Mouse (Mus musculus): ENCODE data around the gene Zfp62. TPM values are rescaled to one million over a fixed set of nuclear protein-coding genes. Genes with fewer than 3 reads are reported as not detected.
"Not testable (repeated sequence)": the region's sequence is repeated elsewhere in the genome, so short reads cannot be mapped to it uniquely, and the experiment has no call there.

The Zfp62 gene
- total RNA-seq, 1 experiment: 25.2 TPM

- TF ChIP-seq ZC3H11A (IDR thresholded peaks at IDR 0.05; ENCODE audit: borderline replicate concordance, low read depth, low read length): no peak
- no peak for TF ChIP-seq ZNF384 (IDR thresholded peaks at IDR 0.05; ENCODE audit: low read depth, low read length)
- TF ChIP-seq CHD2 (IDR thresholded peaks at IDR 0.05; ENCODE audit: low read depth, low read length): no peak
- no peak for TF ChIP-seq MAFK (IDR thresholded peaks at IDR 0.05; ENCODE audit: insufficient read depth, low read depth, low read length)
- TF ChIP-seq HCFC1 (IDR thresholded peaks at IDR 0.05; ENCODE audit: borderline replicate concordance, insufficient read depth, low read length): no peak
- H3K27ac ChIP-seq (ENCODE audit: insufficient read depth, low read depth, low read length, poor library complexity, severe bottlenecking): no peak within 1 kb of the TSS
- no peaks in the 10 kb centered on the region for H3K36me3 ChIP-seq (ENCODE audit: control insufficient read depth, insufficient read depth, low read length, poor library complexity, severe bottlenecking)
- no peak for DNase-seq (ENCODE audit: low read depth, low spot score)
- in situ Hi-C loops (cut with MboI; ENCODE audit: low sequenced_read_pairs in 2 of 2, unreplicated experiment in 2 of 2): loop anchor here in 1 of 2 experiments (5.0 kb wide), 1 partner anchor 80 kb away; no protein-coding TSS in a partner anchor
- H3K9me3 ChIP-seq (ENCODE audit: control insufficient read depth, insufficient read depth, low read depth, low read length): no peaks in the 10 kb centered on the region
- 0 out of 4 replicates have a peak within 1 kb of the TSS, but pooled peaks of 1 of the 2 experiments have one; percentile 13 for H3K4me3 ChIP-seq (ENCODE audit: insufficient read depth in 1 of 2, low read depth in 1 of 2, low read length in 2 of 2, poor library complexity in 1 of 2, severe bottlenecking in 1 of 2)
- no peak within 1 kb of the TSS for H3K9ac ChIP-seq (ENCODE audit: insufficient read depth, low read depth, low read length, poor library complexity, severe bottlenecking)
- no peaks in the 10 kb centered on the region for H3K4me1 ChIP-seq (ENCODE audit: control insufficient read depth in 2 of 2, insufficient read depth in 2 of 2, low read length in 2 of 2, poor library complexity in 1 of 2)
Observed at GRCm38 (mm10) chr11:49186955-49187488, 16.1 kb upstream of the Zfp62 start, which contains the start of gene Btnl9. TSS of gene Btnl9 (minus strand) at chr11:49187159.

- H3K9me3 ChIP-seq (ENCODE audit: control insufficient read depth, insufficient read depth, low read depth, low read length): no peaks in the 10 kb centered on the region
- H3K4me3 ChIP-seq (ENCODE audit: insufficient read depth in 1 of 2, low read depth in 1 of 2, low read length in 2 of 2, poor library complexity in 1 of 2, severe bottlenecking in 1 of 2): 0 out of 4 replicates have a peak overlapping the region, but pooled peaks of 1 of the 2 experiments have one; percentile 13
- DNase-seq (ENCODE audit: low read depth, low spot score): no peak
- H3K4me1 ChIP-seq (ENCODE audit: control insufficient read depth in 2 of 2, insufficient read depth in 2 of 2, low read length in 2 of 2, poor library complexity in 1 of 2): no peaks in the 10 kb centered on the region
- H3K36me3 ChIP-seq (ENCODE audit: control insufficient read depth, insufficient read depth, low read length, poor library complexity, severe bottlenecking): no peaks in the 10 kb centered on the region
- no peak overlapping the region for H3K27ac ChIP-seq (ENCODE audit: insufficient read depth, low read depth, low read length, poor library complexity, severe bottlenecking)
- TF ChIP-seq MAFK (IDR thresholded peaks at IDR 0.05; ENCODE audit: insufficient read depth, low read depth, low read length): no peak
- TF ChIP-seq CHD2 (IDR thresholded peaks at IDR 0.05; ENCODE audit: low read depth, low read length): no peak
- TF ChIP-seq HCFC1 (IDR thresholded peaks at IDR 0.05; ENCODE audit: borderline replicate concordance, insufficient read depth, low read length): no peak
- TF ChIP-seq ZNF384 (IDR thresholded peaks at IDR 0.05; ENCODE audit: low read depth, low read length): no peak
- TF ChIP-seq ZC3H11A (IDR thresholded peaks at IDR 0.05; ENCODE audit: borderline replicate concordance, low read depth, low read length): no peak
- in situ Hi-C loops (cut with MboI; ENCODE audit: low sequenced_read_pairs in 2 of 2, unreplicated experiment in 2 of 2): loop anchor here in 1 of 2 experiments (5.0 kb wide), 1 partner anchor 80 kb away; no protein-coding TSS in a partner anchor
- no peak overlapping the region for H3K9ac ChIP-seq (ENCODE audit: insufficient read depth, low read depth, low read length, poor library complexity, severe bottlenecking)
Observed at GRCm38 (mm10) chr11:49187701-49188100, 15.4 kb upstream of the Zfp62 start.

DNA sequence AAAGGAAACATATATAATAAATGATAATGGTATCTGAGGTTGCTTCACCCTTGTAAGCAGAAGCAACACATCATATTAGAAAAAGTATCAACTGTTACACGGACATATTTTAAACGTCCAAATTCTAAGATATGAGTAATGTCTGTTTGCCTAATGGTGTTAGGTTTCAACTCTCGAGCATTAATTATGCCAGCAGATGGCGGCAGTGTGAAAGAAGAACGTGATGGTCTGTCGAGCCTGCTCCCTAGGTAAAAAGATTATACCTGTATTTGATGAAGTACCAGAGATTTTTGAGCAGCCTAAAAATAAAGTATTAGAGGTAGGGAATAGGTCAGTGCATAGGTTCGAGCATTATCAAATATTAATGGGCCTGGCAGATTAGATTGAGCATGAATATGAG is 13.4 kb upstream of the Zfp62 start:
- Histone ChIP-seq H3K4me1 (ENCODE audit: control insufficient read depth in 2 of 2, insufficient read depth in 2 of 2, low read length in 2 of 2, poor library complexity in 1 of 2) (no peaks in the 10 kb centered on the region), H3K9ac (ENCODE audit: insufficient read depth, low read depth, low read length, poor library complexity, severe bottlenecking) (no peak overlapping the region), H3K27ac (ENCODE audit: insufficient read depth, low read depth, low read length, poor library complexity, severe bottlenecking) (no peak overlapping the region), H3K9me3 (ENCODE audit: control insufficient read depth, insufficient read depth, low read depth, low read length) (no peaks in the 10 kb centered on the region), H3K36me3 (ENCODE audit: control insufficient read depth, insufficient read depth, low read length, poor library complexity, severe bottlenecking) (no peaks in the 10 kb centered on the region), H3K4me3 (ENCODE audit: insufficient read depth in 1 of 2, low read depth in 1 of 2, low read length in 2 of 2, poor library complexity in 1 of 2, severe bottlenecking in 1 of 2) (no peak overlapping the region)
- TF ChIP-seq ZC3H11A (IDR thresholded peaks at IDR 0.05; ENCODE audit: borderline replicate concordance, low read depth, low read length) (0 out of 2 replicates have a peak, but pooled peaks have one; percentile 32), HCFC1 (IDR thresholded peaks at IDR 0.05; ENCODE audit: borderline replicate concordance, insufficient read depth, low read length) (no peak)
- in situ Hi-C loops (cut with MboI; ENCODE audit: low sequenced_read_pairs in 2 of 2, unreplicated experiment in 2 of 2): loop anchor here in 1 of 2 experiments (5.0 kb wide), 1 partner anchor 78 kb away; no protein-coding TSS in a partner anchor
- no peak for DNase-seq (ENCODE audit: low read depth, low spot score)

- TF ChIP-seq CHD2 (IDR thresholded peaks at IDR 0.05; ENCODE audit: low read depth, low read length): no peak
- TF ChIP-seq HCFC1 (IDR thresholded peaks at IDR 0.05; ENCODE audit: borderline replicate concordance, insufficient read depth, low read length): no peak
- no peak for TF ChIP-seq MAFK (IDR thresholded peaks at IDR 0.05; ENCODE audit: insufficient read depth, low read depth, low read length)
- TF ChIP-seq ZNF384 (IDR thresholded peaks at IDR 0.05; ENCODE audit: low read depth, low read length): no peak
- no peak for TF ChIP-seq ZC3H11A (IDR thresholded peaks at IDR 0.05; ENCODE audit: borderline replicate concordance, low read depth, low read length)
- in situ Hi-C loops (cut with MboI; ENCODE audit: low sequenced_read_pairs in 2 of 2, unreplicated experiment in 2 of 2): no loop called here
- H3K9ac ChIP-seq (ENCODE audit: insufficient read depth, low read depth, low read length, poor library complexity, severe bottlenecking): no peak overlapping the region
- no peaks in the 10 kb centered on the region for H3K4me1 ChIP-seq (ENCODE audit: control insufficient read depth in 2 of 2, insufficient read depth in 2 of 2, low read length in 2 of 2, poor library complexity in 1 of 2)
- no peak for DNase-seq (ENCODE audit: low read depth, low spot score)
- no peaks in the 10 kb centered on the region for H3K9me3 ChIP-seq (ENCODE audit: control insufficient read depth, insufficient read depth, low read depth, low read length)
- no peak overlapping the region for H3K4me3 ChIP-seq (ENCODE audit: insufficient read depth in 1 of 2, low read depth in 1 of 2, low read length in 2 of 2, poor library complexity in 1 of 2, severe bottlenecking in 1 of 2)
- H3K36me3 ChIP-seq (ENCODE audit: control insufficient read depth, insufficient read depth, low read length, poor library complexity, severe bottlenecking): no peaks in the 10 kb centered on the region
- H3K27ac ChIP-seq (ENCODE audit: insufficient read depth, low read depth, low read length, poor library complexity, severe bottlenecking): no peak overlapping the region
Observed at GRCm38 (mm10) chr11:49191083-49191482, 12.0 kb upstream of the Zfp62 start.

- H3K4me1 ChIP-seq (ENCODE audit: control insufficient read depth in 2 of 2, insufficient read depth in 2 of 2, low read length in 2 of 2, poor library complexity in 1 of 2); H3K9me3 ChIP-seq (ENCODE audit: control insufficient read depth, insufficient read depth, low read depth, low read length); H3K27ac ChIP-seq (ENCODE audit: insufficient read depth, low read depth, low read length, poor library complexity, severe bottlenecking); DNase-seq (ENCODE audit: low read depth, low spot score); in situ Hi-C loops (cut with MboI; ENCODE audit: low sequenced_read_pairs in 2 of 2, unreplicated experiment in 2 of 2); H3K4me3 ChIP-seq (ENCODE audit: insufficient read depth in 1 of 2, low read depth in 1 of 2, low read length in 2 of 2, poor library complexity in 1 of 2, severe bottlenecking in 1 of 2); H3K9ac ChIP-seq (ENCODE audit: insufficient read depth, low read depth, low read length, poor library complexity, severe bottlenecking); H3K36me3 ChIP-seq (ENCODE audit: control insufficient read depth, insufficient read depth, low read length, poor library complexity, severe bottlenecking): not testable (repeated sequence)
Observed at GRCm38 (mm10) chr11:49194771-49195170, 8.3 kb upstream of the Zfp62 start.

All from ES-E14 (cell line).